Mouse (Mus musculus) hindbrain, embryonic 11.5 days (tissue): Measurements from ENCODE around the gene Eya2. TPM values are rescaled to one million over a fixed set of nuclear protein-coding genes. Genes with fewer than 3 reads are reported as not detected.
"Not testable (repeated sequence)": the region's sequence is repeated elsewhere in the genome, so short reads cannot be mapped to it uniquely, and the experiment has no call there.

ENCODE experiments used
- ATAC-seq: fragments of 200-750 bp; cut with Nextera tagmentation; 2 replicates; pipeline ENCODE4 v1.8.0; 2017; ENCODE audit warnings: mild to moderate bottlenecking, moderate TSS enrichment, moderate library complexity; ENCODE audit not compliant: low FRiP score
- DNase-seq: peaks from one replicate; pipeline ENCODE4 v3.0.0-alpha.2; 2015; ENCODE audit warnings: low spot score
- H3K27ac ChIP-seq: fragments of 300-500 bp; sonication (generic); 2 replicates; pipeline ENCODE4 v1.5.1; 2014; ENCODE audit warnings: mild to moderate bottlenecking, low read depth, low read length
- H3K27me3 ChIP-seq: fragments of 300-500 bp; sonication (generic); 2 replicates; pipeline ENCODE4 v1.6.1; 2014; ENCODE audit warnings: mild to moderate bottlenecking, low read length, moderate library complexity, mixed read lengths; ENCODE audit not compliant: control insufficient read depth, insufficient read depth
- H3K36me3 ChIP-seq: fragments of 300-500 bp; sonication (generic); 2 replicates; pipeline ENCODE4 v1.6.1; 2014; ENCODE audit warnings: mild to moderate bottlenecking, low read length, moderate library complexity, mixed read lengths; ENCODE audit not compliant: control insufficient read depth, insufficient read depth
- H3K4me1 ChIP-seq: fragments of 300-500 bp; sonication (generic); replicated peaks from 2 replicates; pipeline ENCODE4 v1.6.1; 2014; ENCODE audit warnings: low read length, mixed read lengths; ENCODE audit not compliant: control insufficient read depth, insufficient read depth
- H3K4me2 ChIP-seq: fragments of 300-500 bp; sonication (generic); replicated peaks from 2 replicates; pipeline ENCODE4 v1.6.1; 2014; ENCODE audit warnings: mild to moderate bottlenecking, low read depth, low read length
- H3K4me3 ChIP-seq: fragments of 300-500 bp; sonication (generic); 2 replicates; pipeline ENCODE4 v1.5.1; 2014; ENCODE audit warnings: low read depth, low read length
- H3K9ac ChIP-seq: fragments of 300-500 bp; sonication (generic); 2 replicates; pipeline ENCODE4 v1.6.1; 2014; ENCODE audit warnings: low read depth, low read length
- H3K9me3 ChIP-seq: fragments of 300-500 bp; sonication (generic); 2 replicates; pipeline ENCODE4 v1.6.1; 2016; ENCODE audit warnings: low read length; ENCODE audit not compliant: control insufficient read depth
- whole genome bisulfite sequencing: fragments of 180-500 bp; shearing (Covaris S2); extraction: QIAGEN DNeasy Blood & Tissue Kit; methylation state at CpG from one replicate; pipeline ENCODE4 v1.1.7; 2014; 5-methylcytosine and 5-hydroxymethylcytosine counted together
- polyA plus RNA-seq: library from polyadenylated mRNA; unstranded; fragments of >200 nt; fragmentation: Nextera tagmentation; extraction: Ambion mirVana; gene quantifications from 2 replicates; pipeline ENCODE4 v1.2.1, GENCODE M21; 2014

The Eya2 gene
- polyA plus RNA-seq, 1 experiment from 2014 or later, result 14.8 TPM

DNA sequence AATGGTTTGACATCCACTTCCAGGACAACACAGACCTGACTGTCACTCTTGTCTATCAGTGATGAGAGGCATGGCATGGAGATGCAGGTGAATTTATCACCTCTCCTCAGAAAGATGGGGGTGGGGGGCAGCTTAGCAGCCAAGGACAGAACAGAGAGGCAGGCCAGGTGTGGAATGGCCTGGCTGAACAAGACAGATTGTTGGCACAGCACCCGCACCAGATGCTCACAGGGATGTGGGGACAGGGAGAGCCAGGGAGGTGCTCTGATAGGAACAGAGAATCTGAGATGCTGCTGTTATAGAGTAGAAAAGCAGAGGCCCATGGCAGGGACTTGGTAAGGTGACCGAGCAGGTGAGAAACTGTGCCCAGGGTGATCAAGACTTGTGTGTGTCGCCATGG is 194.8 kb downstream of the Eya2 start:
- H3K9ac ChIP-seq, result no peak overlapping the region
- H3K27me3 ChIP-seq, result no peaks in the 10 kb centered on the region
- WGBS, result 94% methylated on average over 3 of the region's 3 CpGs
- H3K27ac ChIP-seq, result no peak overlapping the region
- peaks cover 14% of the 10 kb centered on the region for H3K36me3 ChIP-seq
- DNase-seq, result no peak
- H3K4me2 ChIP-seq, result no peak overlapping the region
- ATAC-seq, result no peak
- H3K4me1 ChIP-seq, result no peaks in the 10 kb centered on the region; the same call in 1 of the 2 replicates
- H3K9me3 ChIP-seq, result no peaks in the 10 kb centered on the region
- H3K4me3 ChIP-seq, result no peak overlapping the region

DNA sequence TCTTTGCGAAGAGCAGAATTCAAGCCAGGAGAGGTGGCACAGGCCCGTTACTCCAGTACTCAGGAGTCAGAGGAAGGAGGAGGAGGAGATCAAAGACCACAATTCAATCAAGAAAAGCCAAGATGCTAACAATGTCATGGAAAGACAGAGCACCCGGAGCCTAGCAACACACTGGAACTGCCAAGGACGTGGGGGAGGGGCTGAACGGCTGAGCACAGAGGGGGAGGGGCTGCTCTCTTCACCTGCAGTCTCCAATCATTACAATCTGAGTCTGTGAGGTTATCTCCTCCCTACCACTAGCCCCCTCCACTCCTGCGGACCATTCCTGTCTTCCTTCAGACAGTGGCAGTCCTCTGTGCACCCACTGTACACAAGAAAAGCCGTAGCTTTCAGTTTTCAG is 196.2 kb downstream of the Eya2 start:
- Histone ChIP-seq H3K9me3 (no peaks in the 10 kb centered on the region), H3K27me3 (no peaks in the 10 kb centered on the region), H3K36me3 (peaks cover 9% of the 10 kb centered on the region), H3K4me1 (no peaks in the 10 kb centered on the region; the same call in 1 of the 2 replicates), H3K27ac (peak overlapping the region; percentile 39; the same call in 1 of the 2 replicates), H3K4me3 (no peak overlapping the region), H3K9ac (no peak overlapping the region), H3K4me2 (no peak overlapping the region)
- DNase-seq (peak; percentile 56), ATAC-seq (peak; percentile 68)
- 60% methylated on average over 7 of the region's 7 CpGs for WGBS

- Histone ChIP-seq H3K4me1 (no peaks in the 10 kb centered on the region; the same call in 1 of the 2 replicates), H3K4me2 (no peak overlapping the region), H3K9me3 (no peaks in the 10 kb centered on the region), H3K9ac (no peak overlapping the region), H3K27me3 (no peaks in the 10 kb centered on the region), H3K36me3 (peaks cover 9% of the 10 kb centered on the region), H3K4me3 (no peak overlapping the region), H3K27ac (no peak overlapping the region)
- ATAC-seq (peak; percentile 31; the same call in 1 of the 2 replicates), DNase-seq (peak; percentile 78)
- whole genome bisulfite sequencing, result 67% methylated on average over 9 of the region's 9 CpGs
Observed at GRCm38 (mm10) chr2:165791657-165792056, 196.8 kb downstream of the Eya2 start.

GRCm38 (mm10) chr2:165792431-165793282 is 197.8 kb downstream of the Eya2 start:
- DNase-seq (no peak), ATAC-seq (no peak)
- Histone ChIP-seq H3K27me3 (no peaks in the 10 kb centered on the region), H3K36me3 (peaks cover 9% of the 10 kb centered on the region), H3K4me3 (no peak overlapping the region), H3K4me1 (no peaks in the 10 kb centered on the region; the same call in 1 of the 2 replicates), H3K9ac (no peak overlapping the region), H3K4me2 (no peak overlapping the region), H3K9me3 (no peaks in the 10 kb centered on the region), H3K27ac (no peak overlapping the region; the same call in 1 of the 2 replicates)
- 92% methylated on average over 25 of the region's 25 CpGs for WGBS

DNA sequence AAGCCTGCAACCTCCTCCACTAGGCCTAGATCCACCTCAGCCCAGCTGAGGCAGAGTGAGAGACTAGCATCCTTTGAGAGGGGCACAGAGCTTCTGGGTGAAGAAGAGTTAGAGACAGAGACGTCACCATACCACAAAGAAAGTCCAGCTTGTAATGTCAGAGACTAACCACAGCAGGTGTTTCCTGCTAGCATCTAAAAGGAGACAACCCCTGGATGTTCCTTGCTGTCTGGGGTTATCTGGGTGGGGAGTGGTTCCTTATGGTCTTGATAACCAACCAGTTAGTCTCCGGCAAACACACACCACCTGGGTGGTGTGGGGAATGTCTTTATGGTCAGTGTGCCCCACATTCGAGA is 198.4 kb downstream of the Eya2 start:
- WGBS, result 86% methylated on average over 3 of the region's 3 CpGs
- H3K27me3 ChIP-seq, result no peaks in the 10 kb centered on the region
- ATAC-seq (no peak), DNase-seq (no peak)
- H3K27ac ChIP-seq, result no peak overlapping the region
- H3K36me3 ChIP-seq, result peaks cover 9% of the 10 kb centered on the region
- no peak overlapping the region for H3K9ac ChIP-seq
- H3K4me2 ChIP-seq, result no peak overlapping the region
- no peaks in the 10 kb centered on the region; the same call in 1 of the 2 replicates for H3K4me1 ChIP-seq
- H3K4me3 ChIP-seq, result no peak overlapping the region
- H3K9me3 ChIP-seq, result no peaks in the 10 kb centered on the region

GRCm38 (mm10) chr2:165797876-165798275 is 203.0 kb downstream of the Eya2 start:
- Histone ChIP-seq H3K36me3 (peaks cover 10% of the 10 kb centered on the region), H3K9me3 (no peaks in the 10 kb centered on the region), H3K27ac (no peak overlapping the region), H3K4me3 (no peak overlapping the region), H3K9ac (no peak overlapping the region), H3K4me2 (no peak overlapping the region), H3K27me3 (no peaks in the 10 kb centered on the region), H3K4me1 (no peaks in the 10 kb centered on the region)
- no peak for DNase-seq
- 70% methylated on average over 8 of the region's 8 CpGs for WGBS
- ATAC-seq, result no peak

GRCm38 (mm10) chr2:165800174-165800573 is 205.3 kb downstream of the Eya2 start:
- WGBS, result 89% methylated on average over 3 of the region's 3 CpGs

GRCm38 (mm10) chr2:165808179-165808975 is 213.5 kb downstream of the Eya2 start:
- no peak for ATAC-seq
- Histone ChIP-seq H3K27me3 (no peaks in the 10 kb centered on the region), H3K4me2 (no peak overlapping the region), H3K36me3 (0 out of 2 replicates have a peak, but pooled peaks cover 21% of the 10 kb centered on the region), H3K27ac (no peak overlapping the region), H3K4me1 (no peaks in the 10 kb centered on the region), H3K9me3 (no peaks in the 10 kb centered on the region), H3K9ac (no peak overlapping the region), H3K4me3 (no peak overlapping the region)
- WGBS, result 96% methylated on average over 12 of the region's 12 CpGs
- no peak for DNase-seq

More at GRCm38 (mm10) chr2:165800174-165800573, 205.3 kb downstream of the Eya2 start:
- not testable (repeated sequence) for ATAC-seq, DNase-seq, H3K9ac ChIP-seq, H3K4me1 ChIP-seq, H3K27ac ChIP-seq, H3K27me3 ChIP-seq, H3K4me2 ChIP-seq, H3K9me3 ChIP-seq, H3K4me3 ChIP-seq
- peaks cover 10% of the 10 kb centered on the region; the same call in 1 of the 2 replicates for H3K36me3 ChIP-seq
